Mouse (Mus musculus): ENCODE measurements at regions not wholly inside any gene's neighbourhood (a gene's known extent, or its start where the extent isn't known, plus 50 kb on each side); places are given as distances from the start of the nearest gene placed in this dataset.

DNA sequence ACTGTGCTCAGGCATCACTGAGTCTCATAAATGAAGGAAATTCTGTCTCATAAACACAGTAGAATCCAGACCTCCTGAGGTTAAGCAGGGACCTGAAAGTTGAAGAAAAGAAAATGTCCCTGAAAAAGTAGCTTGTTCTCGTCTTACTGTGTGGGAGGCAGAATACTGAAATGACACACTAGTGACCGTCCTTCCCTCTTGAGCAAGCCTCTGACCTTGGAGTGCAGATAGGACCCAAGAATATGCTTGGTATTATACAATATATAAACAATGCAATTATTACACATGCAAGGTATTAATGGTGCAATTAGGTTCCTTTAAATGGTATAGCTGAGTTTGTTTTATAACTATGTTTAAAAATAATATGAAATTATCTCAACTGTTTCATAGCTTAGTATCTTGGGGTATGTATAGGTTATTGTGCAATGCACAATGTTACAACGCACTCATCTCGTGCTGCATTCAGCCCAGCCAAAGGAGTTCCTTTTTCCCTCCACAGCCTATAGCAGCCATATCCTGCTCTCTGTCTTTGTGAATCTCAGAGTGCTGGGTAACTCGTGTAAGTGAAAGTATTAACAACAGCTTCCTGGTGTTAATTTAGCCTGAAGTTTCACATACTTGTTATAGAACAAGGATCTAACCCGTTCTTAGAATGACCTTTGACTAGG, 58.9 kb upstream of the Elovl5 start:
- TF ChIP-seq CTCF (IDR thresholded peaks at IDR 0.05; ENCODE audit: low read depth), result no peak
- no peak for TF ChIP-seq EP300 (optimal IDR thresholded peaks at IDR 0.05)

Data from stomach, postnatal 0 days (tissue).